Mouse (Mus musculus): ENCODE data around the gene Mical1.

DNA sequence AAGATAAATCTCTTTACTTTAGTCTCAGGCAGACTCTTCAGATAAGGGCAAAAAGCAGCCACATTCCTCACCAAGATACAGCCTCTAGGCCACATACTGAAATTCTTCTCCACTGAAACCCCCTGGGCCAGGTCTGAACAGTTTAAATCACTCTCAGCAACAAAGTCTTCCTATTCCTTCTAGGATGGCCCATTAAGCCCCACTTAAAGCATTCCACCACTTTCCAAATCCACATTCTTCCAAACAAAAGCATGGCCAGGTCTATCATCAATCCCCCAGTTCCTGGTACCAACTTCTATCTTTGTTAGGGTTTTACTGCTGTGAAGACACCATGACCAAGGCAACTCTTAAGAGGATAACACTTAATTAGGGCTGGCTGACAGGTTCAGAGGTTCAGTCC lies 3.6 kb upstream of the Mical1 start:
- TF ChIP-seq CTCF (IDR thresholded peaks at IDR 0.05; ENCODE audit: low read depth, low read length): no peak
- TF ChIP-seq POLR2A (IDR thresholded peaks at IDR 0.05; ENCODE audit: borderline replicate concordance, low read depth, low read length): no peak

Measured in bone marrow macrophage, adult 2 months (primary cell).